Mouse (Mus musculus): ENCODE measurements around the gene Cd247.

GRCm38 (mm10) chr1:165763635-165764372 is 24.7 kb upstream of the Cd247 start, which contains the start of gene Creg1:
- no peak for TF ChIP-seq CEBPB (IDR thresholded peaks at IDR 0.05; ENCODE audit: low read depth)
- no peak for TF ChIP-seq CTCF (IDR thresholded peaks at IDR 0.05; ENCODE audit: control insufficient read depth, insufficient read depth, insufficient read length)
- TF ChIP-seq USF1 (IDR thresholded peaks at IDR 0.05; ENCODE audit: low read depth) = no peak
- TF ChIP-seq FOSL1 (IDR thresholded peaks at IDR 0.05; ENCODE audit: insufficient read depth, low read length, poor library complexity, severe bottlenecking) = no peak
- TF ChIP-seq MYOG (IDR thresholded peaks at IDR 0.05; ENCODE audit: control insufficient read depth, extremely low read depth, insufficient read length) = no peak
